22 mouse cellular contexts compared by ENCODE assay signal in the genomic region with DNA sequence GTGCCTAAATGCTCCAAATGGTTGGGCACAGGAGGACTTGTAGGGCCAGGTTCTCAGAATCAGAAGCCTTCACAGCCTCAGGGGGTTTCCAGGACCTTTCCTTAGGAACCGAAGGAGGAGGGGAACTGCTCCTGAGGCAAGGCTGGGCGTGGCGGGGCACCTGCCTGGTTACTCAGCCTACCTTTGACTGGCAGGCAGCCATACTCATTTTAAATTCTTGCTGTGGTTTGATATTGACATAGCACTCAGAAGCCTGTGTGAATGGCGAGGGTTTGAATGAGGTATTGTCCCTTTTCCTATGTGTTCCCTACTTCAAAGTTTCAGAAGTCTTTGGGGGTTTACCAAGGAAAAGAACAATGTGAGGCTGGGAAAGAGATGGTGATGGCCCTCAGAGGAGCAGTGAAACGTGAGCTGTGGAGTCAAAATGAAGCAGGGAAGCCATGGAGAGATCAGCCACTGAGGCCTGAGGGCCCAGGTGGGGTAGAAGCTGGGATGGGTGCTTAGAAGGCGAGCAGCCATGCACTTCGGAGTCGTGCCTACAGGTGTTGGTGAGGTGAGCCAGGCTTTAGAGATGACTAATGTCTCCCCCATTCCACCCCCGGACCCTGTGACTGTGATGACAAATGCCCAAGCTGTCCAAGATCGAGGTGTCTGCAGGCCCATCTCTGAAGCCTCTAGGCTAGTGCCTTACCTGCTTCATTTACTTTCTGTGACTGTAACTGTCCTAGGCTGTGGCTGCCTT. TPM values are rescaled to one million over a fixed set of nuclear protein-coding genes. Genes with fewer than 3 reads are reported as not detected.
DNase-seq lines count a peak whose midpoint lies in the region; ATAC-seq and TF ChIP-seq lines count a peak whose summit lies in the region.
"Had no signal": no experiment of that assay in that cellular context is flagged by ENCODE, and none has a peak within 500 bp of the region (broad histone marks: within the 10 kb centered on the region; RNA-seq: fewer than 3 reads in every experiment).

No protein-coding gene starts in this region.

- no peak overlapping the region for H3K9ac ChIP-seq in lung, postnatal 0 days (replicated peaks; ENCODE audit: low read depth)
- H3K9ac ChIP-seq in stomach, postnatal 0 days (ENCODE audit: low read length), result peak overlapping the region; percentile 13; the same call in 1 of the 2 replicates
- H3K9ac ChIP-seq: forebrain, embryonic 15.5 days had no signal

- 0 out of 2 replicates have a peak overlapping the region, but pooled peaks have one; percentile 16 for H3K27ac ChIP-seq in lung, postnatal 0 days (ENCODE audit: low read length)
- H3K27ac ChIP-seq in stomach, postnatal 0 days (replicated peaks), result 0 out of 2 replicates have a peak overlapping the region, but pooled peaks have one; percentile 30
- H3K27ac ChIP-seq: forebrain, embryonic 15.5 days; gastrocnemius, adult 2 months had no signal

- 46% methylated on average over 10 of the region's 10 CpGs for WGBS in lung, postnatal 0 days
- WGBS in stomach, postnatal 0 days, result 43% methylated on average over 10 of the region's 10 CpGs

- H3K4me3 ChIP-seq in lung, postnatal 0 days (ENCODE audit: low read depth, low read length), result no peak overlapping the region
- H3K4me3 ChIP-seq in stomach, postnatal 0 days (ENCODE audit: low read depth, low read length), result no peak overlapping the region
- H3K4me3 ChIP-seq: forebrain, embryonic 15.5 days; gastrocnemius, adult 2 months; myocyte had no signal

- intact Hi-C loops in gastrocnemius, postnatal 14 days (cut with DNase I; ENCODE audit: low total_unique reads), result no loop called here

- no peak overlapping the region for H3K4me2 ChIP-seq in lung, postnatal 0 days (replicated peaks; ENCODE audit: low read depth, low read length)
- no peak overlapping the region for H3K4me2 ChIP-seq in stomach, postnatal 0 days (replicated peaks; ENCODE audit: low read depth)
- H3K4me2 ChIP-seq: forebrain, embryonic 15.5 days; liver, embryonic 11.5 days had no signal

- ATAC-seq in frontal cortex, adult (ENCODE audit: low TSS enrichment), result peak; percentile 18; the same call in 1 of the 2 replicates
- ATAC-seq in lung, postnatal 0 days, result peak; percentile 82
- peak; percentile 72 for ATAC-seq in stomach, postnatal 0 days (ENCODE audit: low FRiP score, low TSS enrichment)
- ATAC-seq: forebrain, embryonic 15.5 days had no signal

- no peak for DNase-seq in frontal cortex, postnatal 36 days (ENCODE audit: low spot score in 2 of 2)
- DNase-seq in right cerebral cortex, adult 2 months (ENCODE audit: low spot score in 2 of 2), result peak; percentile 8 to 12
- DNase-seq in right cerebral cortex, postnatal 4 days, result no peak
- DNase-seq in lung, postnatal 0 days (ENCODE audit: low spot score), result peak; percentile 89
- DNase-seq in stomach, postnatal 0 days (ENCODE audit: low spot score), result peak; percentile 76
- no peak for DNase-seq in c-Kit-positive CD71-positive TER-119-positive erythroid progenitor cells, embryonic 14.5 days (ENCODE audit: low spot score)
- no peak for DNase-seq in gastrocnemius, postnatal 14 days
- DNase-seq: cerebellum, adult 11 months; cerebellum, postnatal 14 days; gastrocnemius, adult 2 months; midbrain, embryonic 14.5 days had no signal

- no peak for TF ChIP-seq CTCF in lung, postnatal 0 days (IDR thresholded peaks at IDR 0.05)
- no peak for TF ChIP-seq CTCF in stomach, postnatal 0 days (IDR thresholded peaks at IDR 0.05; ENCODE audit: low read depth)

- TF ChIP-seq EP300 in lung, postnatal 0 days (IDR thresholded peaks at IDR 0.05), result peak; percentile 26; the same call in 1 of the 2 replicates
- no peak for TF ChIP-seq EP300 in stomach, postnatal 0 days (optimal IDR thresholded peaks at IDR 0.05)

- H3K27me3 ChIP-seq in lung, postnatal 0 days (replicated peaks; ENCODE audit: insufficient read depth, low read length), result no peaks in the 10 kb centered on the region
- no peaks in the 10 kb centered on the region for H3K27me3 ChIP-seq in stomach, postnatal 0 days (ENCODE audit: control insufficient read depth, insufficient read depth, low read length)
- H3K27me3 ChIP-seq: forebrain, embryonic 15.5 days had no signal

- no peaks in the 10 kb centered on the region for H3K4me1 ChIP-seq in lung, postnatal 0 days (ENCODE audit: insufficient read depth, low read depth, low read length)
- no peaks in the 10 kb centered on the region for H3K4me1 ChIP-seq in stomach, postnatal 0 days (replicated peaks; ENCODE audit: control insufficient read depth, insufficient read depth)
- H3K4me1 ChIP-seq: forebrain, embryonic 15.5 days had no signal

- no peaks in the 10 kb centered on the region for H3K9me3 ChIP-seq in lung, postnatal 0 days (ENCODE audit: low read length)
- no peaks in the 10 kb centered on the region for H3K9me3 ChIP-seq in stomach, postnatal 0 days (ENCODE audit: control insufficient read depth, low read length)
- H3K9me3 ChIP-seq: forebrain, embryonic 15.5 days had no signal

- no peaks in the 10 kb centered on the region for H3K36me3 ChIP-seq in lung, postnatal 0 days (ENCODE audit: insufficient read depth, low read length)
- no peaks in the 10 kb centered on the region for H3K36me3 ChIP-seq in stomach, postnatal 0 days (ENCODE audit: control insufficient read depth, insufficient read depth, low read length)
- H3K36me3 ChIP-seq: forebrain, embryonic 15.5 days had no signal

RNA-seq across cellular contexts. Expression of gene Agxt, which starts 4.6 kb away (rescaled TPM):
- 0.08 and 0.10 TPM in 2 replicates for polyA plus RNA-seq in lung, postnatal 0 days (2015; fragmentation: Nextera tagmentation; extraction: Ambion mirVana)
- 0.48 and 0.55 TPM in 2 replicates for polyA plus RNA-seq in stomach, postnatal 0 days (2015; fragmentation: Nextera tagmentation; extraction: Ambion mirVana)
- not detected for total RNA-seq in gastrocnemius, postnatal 14 days (2021)
- total RNA-seq: gastrocnemius, adult 2 months; heart, adult 8-10 months; layer of hippocampus, postnatal 25 days; left cerebral cortex, postnatal 25 days; megakaryocyte progenitor cell, adult 5-6 weeks; MEL; neutrophil, adult 5-6 weeks had no signal
- polyA plus RNA-seq: forebrain, embryonic 15.5 days; hindbrain, embryonic 11.5 days; midbrain, embryonic 14.5 days; myocyte had no signal

RNA-seq across cellular contexts. Expression of gene Kif1a, which starts 28.7 kb away (rescaled TPM):
- polyA plus RNA-seq in lung, postnatal 0 days (2015; fragmentation: Nextera tagmentation; extraction: Ambion mirVana), result 3.2 and 4.4 TPM in 2 replicates
- polyA plus RNA-seq in stomach, postnatal 0 days (2015; fragmentation: Nextera tagmentation; extraction: Ambion mirVana), result 7.7 and 9.6 TPM in 2 replicates
- total RNA-seq in gastrocnemius, postnatal 14 days (2021), result 1 to 10 TPM; 1.4 to 5.7 TPM
- total RNA-seq: MEL; neutrophil, adult 5-6 weeks had no signal

RNA-seq across cellular contexts. Expression of gene 2310007B03Rik, which starts 30.3 kb away (rescaled TPM):
- 65.3 and 73.6 TPM in 2 replicates for polyA plus RNA-seq in lung, postnatal 0 days (2015; fragmentation: Nextera tagmentation; extraction: Ambion mirVana)
- polyA plus RNA-seq in stomach, postnatal 0 days (2015; fragmentation: Nextera tagmentation; extraction: Ambion mirVana), result 27.8 and 34.3 TPM in 2 replicates
- not detected for total RNA-seq in gastrocnemius, postnatal 14 days (2021)
- total RNA-seq: gastrocnemius, adult 2 months; heart, adult 8-10 months; layer of hippocampus, postnatal 25 days; left cerebral cortex, postnatal 25 days; megakaryocyte progenitor cell, adult 5-6 weeks; MEL had no signal
- polyA plus RNA-seq: midbrain, embryonic 14.5 days had no signal

RNA-seq across cellular contexts. Expression of gene Crocc2, which starts 38.1 kb away (rescaled TPM):
- 1.3 TPM in 2 replicates for polyA plus RNA-seq in lung, postnatal 0 days (2015; fragmentation: Nextera tagmentation; extraction: Ambion mirVana)
- polyA plus RNA-seq in stomach, postnatal 0 days (2015; fragmentation: Nextera tagmentation; extraction: Ambion mirVana), result 0.04 and 0.06 TPM in 2 replicates
- total RNA-seq in gastrocnemius, postnatal 14 days (2021), result not detected
- total RNA-seq: gastrocnemius, adult 2 months; megakaryocyte progenitor cell, adult 5-6 weeks; MEL; neutrophil, adult 5-6 weeks had no signal
- polyA plus RNA-seq: myocyte had no signal

Comparison
In these comparisons a context has a peak if more than half of its experiments do, and no peak if none do; other contexts are left out.
1. DNase-seq: peak in right cerebral cortex, adult 2 months (2 of 2), lung, postnatal 0 days (single experiment) and stomach, postnatal 0 days (single experiment); none in frontal cortex, postnatal 36 days (0 of 2), right cerebral cortex, postnatal 4 days (single experiment), c-Kit-positive CD71-positive TER-119-positive erythroid progenitor cells, embryonic 14.5 days (single experiment) and gastrocnemius, postnatal 14 days (single experiment).
2. ATAC-seq: peak in every context shown above with its lines; median percentile 82 in lung, postnatal 0 days; 72 in stomach, postnatal 0 days; 18 in frontal cortex, adult.